Mouse (Mus musculus): ENCODE results near the gene Cdh16. TPM values are rescaled to one million over a fixed set of nuclear protein-coding genes. Genes with fewer than 3 reads are reported as not detected.
A peak's percentile ranks its signal among the peaks of the same experiment; 100 is the strongest.
"Not testable (repeated sequence)": the region's sequence is repeated elsewhere in the genome, so short reads cannot be mapped to it uniquely, and the experiment has no call there.

The Cdh16 gene
- not detected for polyA plus RNA-seq (2017; shearing (Covaris generic))

DNA sequence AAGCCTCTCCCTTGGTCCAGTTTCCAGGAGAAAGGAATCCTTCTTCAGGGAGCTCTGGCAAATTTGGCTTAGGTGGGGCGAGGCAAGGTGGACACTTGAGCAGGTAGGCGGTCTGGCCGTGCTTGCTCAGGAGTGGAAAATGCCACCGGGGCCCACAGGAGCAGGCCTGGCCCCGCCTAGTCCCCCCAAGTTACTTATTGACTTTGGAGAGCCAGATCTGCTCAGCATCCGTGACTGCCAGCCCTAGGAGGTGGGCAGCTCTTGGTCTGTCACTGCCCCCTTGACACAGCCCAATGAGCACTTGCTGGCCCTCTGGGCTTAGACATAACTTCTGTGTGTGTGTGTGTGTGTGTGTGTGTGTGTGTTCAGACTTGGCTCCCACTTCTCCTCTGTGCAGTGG lies at the start of gene Cdh16:
Gene Cdh16, minus strand, starts transcription at position 236 of the 400 bp plus-strand sequence.
- no peak for ATAC-seq

DNA sequence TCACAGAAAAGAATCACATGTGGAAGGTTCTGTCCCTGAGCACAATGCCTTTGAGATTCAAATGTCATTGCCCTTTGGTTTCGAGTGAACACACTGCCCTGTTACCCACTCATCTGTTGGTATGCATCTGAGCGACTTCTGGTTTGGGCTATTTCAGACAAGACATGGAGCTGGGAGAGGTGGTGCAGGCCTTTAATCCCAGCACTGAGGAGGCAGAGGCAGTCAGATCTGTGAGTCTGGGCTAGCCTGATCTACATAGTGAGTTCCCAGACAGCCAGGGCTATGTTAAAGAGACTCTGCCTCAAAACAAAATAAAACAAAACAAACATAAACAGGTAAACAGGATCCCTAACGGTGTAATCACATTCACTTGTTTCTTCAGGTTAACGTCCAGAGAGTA lies 31.4 kb upstream of the Cdh16 start:
- no peak for ATAC-seq

DNA sequence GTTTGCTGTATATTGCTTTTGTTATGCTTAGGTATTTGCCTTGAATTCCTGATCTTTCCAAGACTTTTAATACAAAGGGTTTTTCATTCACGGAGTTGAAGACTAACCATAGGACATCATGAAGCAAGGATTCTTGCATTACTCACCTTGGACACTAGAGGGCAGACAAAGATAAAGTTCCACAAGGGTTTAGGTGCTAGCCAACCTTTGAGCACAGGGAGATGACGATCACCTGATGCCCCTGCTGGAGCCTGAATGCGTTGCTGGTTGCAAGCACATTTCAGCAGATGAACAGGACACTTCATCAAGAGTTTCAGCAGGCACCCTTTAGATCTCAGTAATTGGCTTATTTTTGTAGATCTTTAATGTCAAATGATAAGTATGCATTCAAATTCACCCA lies 30.8 kb upstream of the Cdh16 start:
- ATAC-seq, result peak; percentile 100

DNA sequence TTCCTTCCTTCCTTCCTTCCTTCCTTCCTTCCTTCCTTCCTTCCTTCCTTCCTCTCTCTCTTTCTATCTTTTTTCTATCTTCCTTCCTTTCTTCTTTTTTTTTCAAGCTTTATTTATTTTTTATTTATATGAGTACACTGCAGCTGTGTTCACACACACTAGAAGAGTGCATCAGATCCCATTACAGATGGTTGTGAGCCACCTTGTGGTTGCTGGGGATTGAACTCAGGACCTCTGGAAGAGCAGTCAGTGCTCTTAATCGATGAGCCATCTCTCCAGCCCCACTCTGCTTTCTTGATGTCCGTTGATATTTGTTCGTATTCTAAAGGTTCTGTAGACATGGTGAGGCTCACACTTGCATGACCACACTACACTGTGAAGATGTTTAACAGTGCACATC lies 20.0 kb upstream of the Cdh16 start:
- ATAC-seq, result not testable (repeated sequence)

DNA sequence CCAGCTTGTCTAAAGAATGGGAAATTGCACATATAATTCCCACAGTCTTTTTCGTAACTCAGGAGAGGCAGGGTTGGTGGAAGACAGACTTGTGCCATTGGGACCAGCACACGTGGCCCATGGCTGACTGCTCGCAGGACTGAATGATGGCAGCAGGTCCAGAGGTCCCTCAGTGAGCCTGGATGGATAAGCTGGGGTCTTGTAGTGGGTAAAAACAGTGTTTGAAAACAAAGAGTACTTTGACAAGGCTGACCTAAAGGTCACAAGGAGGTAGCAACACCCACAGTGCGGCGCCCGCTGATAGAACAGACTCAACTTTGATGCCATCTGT lies 18.1 kb upstream of the Cdh16 start:
- no peak for ATAC-seq

DNA sequence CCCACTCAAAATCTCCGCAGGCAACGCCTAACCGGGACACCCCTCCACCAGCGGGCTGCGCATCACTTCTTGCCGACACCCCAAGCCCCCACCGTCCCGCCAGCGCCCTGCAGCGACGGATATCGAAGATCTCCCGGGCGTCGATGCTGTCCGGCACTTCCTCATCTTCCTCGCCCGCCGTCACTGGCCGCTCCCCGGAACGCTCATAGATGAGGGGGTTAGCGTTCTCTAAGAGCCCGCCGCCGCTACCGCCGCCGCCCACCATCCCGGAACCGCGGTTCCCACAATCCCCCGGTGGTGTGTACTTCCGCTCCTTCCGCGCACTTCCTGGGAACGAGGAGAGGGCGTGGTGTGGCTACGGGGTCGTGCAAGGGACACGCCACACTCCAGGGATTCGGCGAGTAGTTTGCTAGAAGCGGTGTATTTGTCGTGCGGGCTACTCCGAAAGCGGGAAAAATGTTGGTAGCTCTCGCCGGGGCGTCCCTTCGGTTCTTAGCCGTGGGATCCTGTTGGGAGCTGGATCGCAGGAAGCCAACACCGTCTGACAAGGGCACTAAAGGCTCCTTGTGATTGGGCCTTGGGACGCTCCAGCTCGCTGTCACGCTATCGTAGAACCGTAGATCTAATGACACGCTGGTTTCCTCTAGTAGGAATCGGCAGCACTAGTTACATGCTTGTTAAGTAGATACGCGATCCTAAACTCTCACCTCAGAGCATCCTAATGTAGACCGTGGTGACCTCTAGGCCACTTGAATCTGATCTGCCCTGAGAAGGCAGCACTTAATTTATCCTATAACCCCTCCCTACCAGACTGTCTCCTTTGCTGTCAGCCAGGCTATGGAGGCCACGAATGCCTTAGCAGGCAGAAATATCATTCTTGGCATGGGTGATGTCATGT lies 17.5 kb upstream of the Cdh16 start, which contains the start of gene Ciao2b:
Gene Ciao2b, minus strand, starts transcription at position 540 of the 898 bp plus-strand sequence.
- ATAC-seq, result peak; percentile 92

DNA sequence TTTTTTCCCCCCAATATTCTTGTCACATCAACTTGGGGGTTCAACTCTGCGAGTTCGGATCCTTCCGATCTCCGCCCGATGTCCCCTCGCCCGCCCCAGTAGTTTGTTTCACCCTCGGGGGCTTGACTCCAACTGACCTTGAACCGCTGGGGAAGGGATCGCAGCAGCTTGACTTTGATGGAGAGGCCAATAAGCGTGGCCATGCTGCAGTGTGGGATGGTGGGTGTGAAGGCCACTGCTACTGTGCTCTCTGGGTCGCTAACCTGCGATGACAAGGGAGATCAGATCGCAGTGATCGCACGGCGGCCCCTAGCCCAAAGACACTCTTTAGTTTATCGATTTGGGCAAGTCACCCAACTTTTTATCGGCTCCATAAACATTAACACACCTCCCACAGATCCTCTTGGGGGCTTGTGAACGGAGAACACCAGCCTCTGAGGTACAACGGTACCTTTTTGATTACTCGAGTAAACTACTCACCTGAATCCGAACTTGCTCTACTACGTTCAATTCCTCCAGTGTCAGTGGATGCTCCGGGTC lies 16.7 kb upstream of the Cdh16 start:
- no peak for ATAC-seq

DNA sequence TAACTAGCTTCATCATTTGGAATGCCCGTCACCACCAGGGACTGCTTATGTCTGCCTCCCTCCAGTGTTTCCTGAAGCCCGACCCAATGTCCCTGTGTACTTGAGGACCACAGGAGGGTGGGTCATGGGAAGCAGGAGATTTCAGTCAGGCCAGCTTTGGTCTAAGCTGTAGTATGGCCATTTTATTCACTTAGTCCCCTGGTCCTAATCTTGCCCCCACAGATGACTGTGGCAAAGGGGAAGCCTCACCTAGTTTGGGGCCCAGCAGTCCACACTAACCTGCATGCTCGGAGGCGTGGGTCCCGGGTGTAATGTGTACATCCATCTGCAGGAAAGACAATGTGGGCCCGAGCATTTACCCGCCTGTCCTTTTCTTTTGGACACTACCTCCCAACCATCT lies 16.0 kb upstream of the Cdh16 start:
- ATAC-seq, result no peak

DNA sequence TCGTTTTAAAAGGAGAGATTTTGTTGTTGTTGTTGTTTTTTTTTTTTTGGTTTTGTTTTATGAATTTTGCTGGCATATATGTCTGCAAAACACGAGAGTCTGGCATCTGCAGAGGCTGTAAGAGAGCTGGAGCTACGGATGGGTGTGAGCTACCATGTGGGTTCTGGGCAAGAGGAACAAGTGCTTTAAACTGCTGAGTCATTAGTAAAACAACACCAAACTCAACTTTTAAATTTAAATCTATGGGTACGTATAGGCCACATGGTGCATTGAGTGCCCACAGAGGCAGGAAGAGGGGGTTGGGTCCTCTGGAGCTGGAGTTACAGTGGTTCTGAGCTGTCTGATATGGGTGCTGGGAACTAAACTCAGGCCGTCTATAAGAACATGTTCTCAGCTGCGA lies 13.8 kb upstream of the Cdh16 start:
- ATAC-seq, result no peak

DNA sequence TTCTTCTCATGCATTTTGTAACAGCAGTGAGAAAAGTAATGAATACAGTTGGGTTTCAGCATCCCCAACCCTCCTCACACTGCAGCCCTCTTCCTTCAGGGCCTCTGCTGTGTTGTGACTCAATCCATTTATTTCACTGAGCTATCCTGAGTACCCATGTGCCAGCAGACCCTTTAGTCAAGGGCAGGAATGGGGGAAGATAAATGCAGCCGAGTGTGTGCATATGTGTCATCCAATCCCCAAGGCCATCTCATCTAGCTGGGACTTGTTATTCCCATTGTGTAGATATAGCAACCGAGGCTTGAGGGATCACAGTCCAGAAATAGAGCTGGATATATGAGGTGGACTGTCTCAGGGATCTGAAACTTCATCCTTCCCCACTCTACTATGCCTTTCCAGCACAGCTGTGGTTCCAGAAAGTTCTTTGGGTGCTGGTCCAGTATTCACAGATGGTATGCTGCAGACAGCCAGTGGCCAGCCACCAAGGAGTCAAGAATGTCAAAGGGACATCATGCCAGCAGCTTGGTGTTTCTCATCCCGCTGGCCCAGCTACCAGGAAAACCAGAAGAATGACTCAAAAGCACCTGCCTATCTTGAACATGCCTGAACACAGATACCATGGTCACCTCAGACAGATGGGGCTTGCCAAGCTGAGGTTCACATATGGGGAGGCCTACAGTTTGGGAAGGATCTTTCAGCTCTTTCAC lies 11.0 kb upstream of the Cdh16 start:
- no peak for ATAC-seq

DNA sequence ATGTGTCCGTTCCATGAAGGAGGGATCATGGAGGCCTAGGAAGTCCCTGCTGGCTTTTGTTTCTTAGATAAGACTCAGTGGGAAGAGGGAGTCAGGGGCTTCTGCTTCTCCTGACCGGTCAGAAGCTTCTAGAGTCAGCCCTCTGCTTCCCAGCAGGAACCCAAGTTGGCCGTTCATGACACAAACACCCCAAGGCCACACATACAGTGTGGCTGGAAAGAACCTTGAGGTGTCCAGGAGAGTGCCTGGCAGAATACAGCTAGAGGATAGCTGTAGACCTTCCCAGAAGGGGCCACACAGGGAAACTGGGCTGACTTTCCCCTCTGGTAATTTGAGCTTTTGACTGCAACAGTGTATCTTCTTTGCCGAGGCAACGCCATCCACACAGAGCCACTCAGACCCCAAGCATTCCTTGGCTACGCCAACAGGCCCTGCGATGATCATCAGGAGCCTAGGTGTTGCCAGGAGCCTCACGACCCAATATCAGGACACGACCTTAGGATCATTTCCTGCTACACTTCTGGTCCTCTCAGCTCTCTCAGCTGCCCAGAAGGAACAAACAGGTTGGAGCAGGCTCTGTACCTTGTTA lies 9.1 kb upstream of the Cdh16 start:
- ATAC-seq, result no peak

DNA sequence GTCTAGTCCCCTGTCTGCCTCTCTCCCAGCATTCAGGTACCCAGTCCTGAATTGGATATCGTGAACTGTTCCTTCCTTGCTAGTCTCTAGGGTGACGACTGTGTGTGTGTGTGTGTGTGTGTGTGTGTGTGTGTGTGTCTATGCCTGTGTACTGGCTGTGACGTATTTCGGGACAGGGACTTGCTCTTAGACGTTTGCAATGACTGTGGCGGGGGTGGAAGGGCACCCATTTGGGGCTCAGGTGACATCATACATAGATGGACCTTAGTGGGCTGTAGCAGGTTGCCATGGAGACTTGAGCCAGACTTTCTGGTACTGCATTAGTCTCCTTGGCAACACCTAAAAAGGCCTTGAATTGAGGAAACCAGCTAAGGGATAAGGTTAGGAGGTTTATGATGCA lies 8.3 kb upstream of the Cdh16 start:
- peak; percentile 12 for ATAC-seq

DNA sequence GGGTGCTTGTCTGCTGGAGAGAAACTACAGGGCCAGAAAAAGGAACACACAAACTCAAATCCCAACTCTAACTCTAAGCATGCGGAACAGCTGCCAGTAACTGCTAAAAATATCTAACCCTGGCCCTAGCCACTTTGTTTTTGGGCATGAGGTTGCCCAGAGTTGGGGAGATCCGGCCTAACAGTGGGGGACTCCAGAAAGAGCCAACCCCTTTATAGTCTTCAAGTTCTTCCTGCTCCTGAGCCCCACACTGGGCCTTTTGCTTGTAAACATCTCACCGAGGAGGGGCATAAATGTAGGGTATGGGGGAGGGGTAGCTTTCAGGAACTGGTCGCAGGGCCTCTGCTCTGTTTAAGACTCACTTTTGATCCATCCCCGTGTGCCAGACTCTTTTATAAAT lies 7.8 kb upstream of the Cdh16 start:
- peak; percentile 10 for ATAC-seq

DNA sequence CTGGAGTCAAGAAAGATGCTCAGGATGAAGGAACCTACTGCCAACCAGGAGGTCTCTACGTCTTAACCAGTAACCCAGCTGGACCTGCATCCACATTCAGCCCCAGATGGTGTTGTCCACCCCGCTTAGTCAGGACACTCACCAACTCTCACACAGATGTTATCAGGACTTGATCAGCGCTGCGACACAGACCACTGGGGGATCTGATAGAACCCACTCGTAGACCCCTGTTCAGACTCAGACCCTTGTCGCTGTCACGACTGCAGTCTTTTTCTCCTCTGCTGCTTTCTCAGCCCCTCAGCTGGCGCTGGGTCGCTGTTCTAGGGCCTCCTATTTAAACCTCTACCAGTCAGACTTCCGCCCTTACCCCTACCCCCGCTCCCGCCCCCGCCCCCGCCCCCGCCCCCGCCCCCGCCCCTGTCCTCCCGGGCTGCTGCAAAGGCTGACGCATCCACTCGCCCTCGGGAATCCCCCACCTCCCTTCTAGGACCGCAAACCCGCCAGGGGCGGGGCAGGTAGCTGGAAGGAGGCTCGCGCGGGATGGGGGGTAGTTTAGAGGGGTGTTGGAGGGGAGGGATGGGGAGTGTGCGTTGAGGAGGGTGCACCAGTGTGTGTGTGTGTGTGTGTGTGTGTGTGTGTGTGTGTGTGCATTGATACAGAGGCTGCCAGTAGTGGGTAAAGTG lies 6.9 kb upstream of the Cdh16 start, which contains the start of gene Rrad:
Gene Rrad, minus strand, starts transcription at position 347 of the 683 bp plus-strand sequence.
- ATAC-seq, result peak; percentile 89

DNA sequence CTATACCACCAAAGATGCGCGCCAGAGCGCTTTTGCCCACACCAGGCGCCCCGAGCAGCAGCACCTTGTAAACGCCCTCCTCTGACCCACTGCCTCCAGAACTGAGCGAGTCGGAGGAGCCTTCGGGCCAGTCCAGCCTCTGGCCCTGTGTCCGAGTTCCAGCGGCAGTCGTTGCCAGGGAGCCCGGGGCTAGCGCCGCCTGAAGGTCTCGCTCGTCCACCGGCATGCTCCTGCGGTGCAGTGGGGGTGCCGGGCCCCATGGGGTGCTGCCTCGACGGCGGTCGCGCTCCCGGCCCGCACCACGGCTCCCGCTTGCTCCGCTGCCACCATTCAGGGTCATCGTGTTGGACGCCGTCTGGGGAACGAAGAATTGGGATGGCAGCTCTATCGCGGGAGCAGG lies 6.4 kb upstream of the Cdh16 start:
- peak; percentile 12 for ATAC-seq

DNA sequence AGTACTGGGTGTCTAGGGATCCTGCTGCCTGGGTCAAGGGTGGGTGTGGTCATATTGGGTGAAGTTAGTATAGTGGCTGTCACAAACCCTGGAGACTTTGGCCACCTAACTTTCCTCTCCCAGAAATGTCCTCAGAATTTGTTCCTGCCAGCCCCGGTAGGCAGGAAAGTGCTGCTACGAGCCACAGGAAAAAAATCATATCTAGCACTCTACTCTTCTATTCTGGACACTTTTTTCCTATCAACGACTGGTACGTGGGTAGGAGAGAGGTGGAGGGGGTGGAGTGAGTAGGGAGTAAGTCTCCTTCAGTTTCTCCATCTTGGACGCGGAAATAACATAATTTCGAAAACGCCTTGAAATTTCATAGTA lies 5.9 kb upstream of the Cdh16 start:
- no peak for ATAC-seq

DNA sequence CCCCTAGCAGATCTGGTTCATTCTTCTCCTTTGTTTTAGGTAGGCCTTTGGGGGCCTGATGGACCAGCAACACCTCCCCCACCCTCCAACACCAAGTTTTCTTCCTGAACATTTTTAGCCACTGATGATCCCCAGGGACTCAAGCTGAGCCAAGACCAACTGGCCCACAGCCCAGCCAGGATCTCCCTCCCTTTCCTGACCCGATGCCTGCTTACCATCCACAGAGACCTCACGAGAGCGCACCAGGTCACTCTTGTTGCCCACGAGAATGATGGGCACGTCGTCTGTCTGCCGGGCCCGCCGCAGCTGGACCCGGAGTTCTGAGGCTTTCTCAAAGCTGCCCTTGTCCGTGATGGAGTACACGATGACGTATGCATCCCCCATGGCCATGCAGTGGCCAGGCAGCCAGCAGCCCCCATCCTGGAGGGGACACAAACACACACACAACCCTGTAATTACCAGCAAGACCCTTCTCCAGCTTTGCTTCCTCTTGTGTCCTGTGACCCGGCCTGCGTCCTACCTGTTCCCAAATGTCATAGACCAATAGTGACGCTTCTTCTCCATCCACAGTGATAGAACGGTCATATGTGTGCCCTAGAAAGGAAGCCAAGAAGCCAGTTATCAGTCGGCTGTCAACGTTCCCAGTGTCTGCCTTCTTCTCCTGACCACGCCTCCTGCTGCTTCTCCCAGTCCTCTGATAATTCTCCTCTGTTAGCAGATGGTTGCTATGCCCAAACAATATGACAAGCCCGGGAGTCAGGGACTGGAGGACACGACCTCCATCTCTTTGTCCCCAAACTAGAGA lies 5.3 kb upstream of the Cdh16 start:
- no peak for ATAC-seq

DNA sequence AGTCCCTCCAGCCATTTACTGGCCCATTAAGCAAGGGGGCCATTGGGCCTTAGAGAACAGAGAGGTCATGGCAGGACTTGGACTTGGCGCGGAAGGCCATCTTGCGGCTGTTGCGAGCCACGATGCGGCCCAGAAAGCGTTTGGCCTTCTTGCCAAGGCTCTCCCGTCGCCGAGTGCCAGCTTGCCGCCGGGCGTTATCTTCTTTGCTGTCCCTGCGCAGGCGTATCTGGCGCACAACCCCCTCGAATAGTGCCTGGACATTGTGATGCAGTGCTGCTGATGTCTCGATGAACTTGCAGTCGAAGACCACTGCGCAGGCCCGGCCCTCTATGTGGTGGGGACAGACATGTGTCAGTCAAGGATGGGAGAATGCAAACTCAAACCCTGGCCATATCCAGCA lies 4.2 kb upstream of the Cdh16 start:
- ATAC-seq, result no peak

DNA sequence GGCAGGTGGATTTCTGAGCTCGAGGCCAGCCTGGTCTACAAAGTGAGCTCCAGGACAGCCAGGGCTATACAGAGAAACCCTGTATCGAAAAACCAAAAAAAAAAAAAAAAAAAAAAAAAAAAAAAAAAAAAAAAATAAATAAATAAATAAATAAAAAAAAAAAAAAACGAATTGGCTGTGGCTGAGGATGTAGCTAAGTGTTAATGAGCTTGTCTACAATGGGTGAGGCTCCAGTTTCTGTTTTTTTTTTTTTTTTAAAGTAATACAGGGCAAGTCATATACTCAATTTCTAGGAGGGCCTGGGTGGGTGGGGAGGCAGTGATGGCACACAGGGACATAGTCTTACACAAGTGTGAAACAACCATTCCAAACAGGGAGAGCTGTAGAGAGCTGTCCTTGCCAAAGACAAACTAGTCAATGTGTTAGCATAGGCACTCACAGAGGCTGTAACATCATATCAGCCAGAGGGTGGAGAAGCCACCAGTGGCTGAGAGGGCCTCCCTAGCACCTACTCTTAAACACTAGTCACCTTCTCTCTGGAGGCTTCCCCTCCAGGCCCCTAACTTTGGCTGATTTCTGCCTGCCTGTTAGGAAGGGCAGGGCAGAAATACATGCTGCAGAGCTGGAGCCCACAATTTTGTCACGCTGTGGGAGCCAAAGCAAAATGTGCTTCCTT lies 3.0 kb upstream of the Cdh16 start:
- ATAC-seq, result no peak

DNA sequence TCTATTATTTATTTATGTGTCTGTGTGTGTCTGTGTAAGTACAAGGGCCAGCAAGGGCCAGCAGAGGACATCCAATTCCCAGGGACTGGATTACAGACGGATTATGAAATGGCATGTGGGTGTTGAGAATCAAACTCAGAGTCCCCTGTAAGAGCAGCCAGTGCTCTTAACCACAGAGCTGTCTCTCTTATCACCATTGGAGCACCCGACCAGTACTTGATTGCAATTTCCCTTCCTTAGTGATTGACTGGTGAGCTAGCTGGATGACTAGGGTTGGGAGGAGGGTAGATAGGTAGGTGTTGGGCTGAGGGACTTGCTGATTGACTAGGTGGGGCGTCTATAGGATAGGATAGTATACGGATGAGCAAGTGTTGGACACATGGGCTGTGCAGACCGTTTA lies 3.4 kb downstream of the Cdh16 start:
- no peak for ATAC-seq

DNA sequence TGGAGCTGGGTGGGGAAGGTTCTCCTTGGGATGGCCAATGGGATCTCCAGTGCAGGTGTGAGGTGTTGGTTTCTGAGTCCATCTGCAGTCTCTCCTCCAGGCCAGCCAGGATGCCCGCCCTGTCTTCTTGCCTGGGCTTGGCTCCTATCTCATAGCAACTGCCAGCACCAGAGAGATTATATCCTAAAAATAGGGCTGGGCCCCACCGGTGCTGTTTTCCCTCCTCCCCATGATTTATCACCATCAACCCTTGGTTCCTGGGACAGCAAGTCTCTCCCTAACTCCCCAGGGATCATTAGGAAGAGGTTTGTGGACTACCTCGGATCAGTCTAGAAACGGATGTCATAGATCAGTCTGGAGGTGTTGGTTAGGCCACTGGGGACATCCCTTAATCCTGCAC lies 11.1 kb downstream of the Cdh16 start:
- no peak for ATAC-seq
